Mouse (Mus musculus) kidney, postnatal 0 days (tissue): ENCODE measurements at regions not wholly inside any gene's neighbourhood (a gene's known extent, or its start where the extent isn't known, plus 50 kb on each side); places are given as distances from the start of the nearest gene placed in this dataset.

Experiments used
- ATAC-seq: fragments of 200-750 bp; cut with Nextera tagmentation; replicated peaks from 2 replicates; pipeline ENCODE4 v1.8.0; 2017; ENCODE audit warnings: low read depth, moderate number of reproducible peaks, moderate TSS enrichment, moderate library complexity; ENCODE audit not compliant: low FRiP score
- DNase-seq: peaks from one replicate; pipeline ENCODE4 v3.0.0-alpha.2; 2016; ENCODE audit warnings: low spot score
- H3K27ac ChIP-seq: fragments of 300-500 bp; sonication (generic); 2 replicates; pipeline ENCODE4 v1.5.1; 2014; ENCODE audit warnings: mild to moderate bottlenecking
- H3K27me3 ChIP-seq: fragments of 300-500 bp; sonication (generic); 2 replicates; pipeline ENCODE4 v1.6.1; 2014; ENCODE audit warnings: low read length, mixed read lengths; ENCODE audit not compliant: insufficient read depth
- H3K36me3 ChIP-seq: fragments of 300-500 bp; sonication (generic); 2 replicates; pipeline ENCODE4 v1.6.1; 2014; ENCODE audit warnings: low read length, mixed read lengths; ENCODE audit not compliant: insufficient read depth
- H3K4me1 ChIP-seq: fragments of 300-500 bp; sonication (generic); replicated peaks from 2 replicates; pipeline ENCODE4 v1.6.1; 2014; ENCODE audit warnings: antibody characterized with exemption, low read length, mixed read lengths; ENCODE audit not compliant: insufficient read depth
- H3K4me2 ChIP-seq: fragments of 300-500 bp; sonication (generic); 2 replicates; pipeline ENCODE4 v1.6.1; 2014; ENCODE audit warnings: mild to moderate bottlenecking, low read length, moderate library complexity, mixed read lengths
- H3K4me3 ChIP-seq: fragments of 300-500 bp; sonication (generic); replicated peaks from 2 replicates; pipeline ENCODE4 v1.5.1; 2014; ENCODE audit warnings: low read depth, low read length
- H3K9ac ChIP-seq: fragments of 300-500 bp; sonication (generic); 2 replicates; pipeline ENCODE4 v1.6.1; 2014; ENCODE audit warnings: low read depth, low read length
- H3K9me3 ChIP-seq: fragments of 300-500 bp; sonication (generic); replicated peaks from 2 replicates; pipeline ENCODE4 v1.6.1; 2016; ENCODE audit warnings: low read length, inconsistent platforms, mixed read lengths
- CTCF ChIP-seq: IDR thresholded peaks from 2 replicates; pipeline ENCODE4 v1.5.1; 2016; ENCODE audit warnings: antibody characterized with exemption, low read depth, mild to moderate bottlenecking, moderate library complexity
- WGBS: fragments of 180-500 bp; shearing (Covaris S2); extraction: QIAGEN DNeasy Blood & Tissue Kit; methylation state at CpG from one replicate; pipeline ENCODE4 v1.1.7; 2014; 5-methylcytosine and 5-hydroxymethylcytosine counted together

DNA sequence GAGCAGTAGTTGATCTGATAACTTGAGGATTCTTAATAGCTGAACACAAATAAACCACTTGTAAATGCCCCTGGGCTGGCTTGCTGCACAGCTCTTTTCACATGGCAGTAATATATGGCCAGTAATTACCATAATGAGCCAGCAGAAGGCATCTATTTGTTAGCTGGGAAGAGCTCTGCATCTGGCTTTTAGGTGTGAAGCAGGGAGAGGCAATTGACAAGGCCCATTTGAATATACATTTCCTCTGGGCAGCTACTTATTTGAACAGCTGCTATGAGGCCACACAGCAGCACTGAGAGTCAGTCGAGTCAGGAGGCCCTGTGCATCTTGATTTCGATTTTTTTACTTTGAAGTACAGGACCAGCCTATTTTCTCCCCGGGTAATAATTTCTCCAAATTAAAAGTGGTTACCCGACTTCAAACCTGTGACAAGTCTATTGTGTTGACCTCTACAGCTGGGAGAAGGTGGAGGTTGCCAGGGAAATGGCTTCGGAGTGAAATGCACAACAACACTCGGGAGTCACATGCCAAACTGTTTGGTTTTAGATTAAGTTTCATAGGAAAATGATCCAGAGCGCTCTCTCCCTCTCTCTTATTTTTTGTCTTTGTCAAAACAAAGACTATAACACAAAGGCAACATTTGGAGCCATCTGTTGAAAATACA is 114.5 kb downstream of the Sem1 start:
- no peak overlapping the region for H3K4me2 ChIP-seq
- H3K4me3 ChIP-seq, result no peak overlapping the region
- H3K36me3 ChIP-seq, result no peaks in the 10 kb centered on the region
- peak; percentile 31; the same call in 1 of the 2 replicates for TF ChIP-seq CTCF
- 15% methylated on average over 7 of the region's 7 CpGs for WGBS
- no peaks in the 10 kb centered on the region for H3K9me3 ChIP-seq
- peak; percentile 44 for DNase-seq
- H3K27me3 ChIP-seq, result no peaks in the 10 kb centered on the region
- H3K27ac ChIP-seq, result no peak overlapping the region
- no peak for ATAC-seq
- no peaks in the 10 kb centered on the region for H3K4me1 ChIP-seq
- H3K9ac ChIP-seq, result no peak overlapping the region

DNA sequence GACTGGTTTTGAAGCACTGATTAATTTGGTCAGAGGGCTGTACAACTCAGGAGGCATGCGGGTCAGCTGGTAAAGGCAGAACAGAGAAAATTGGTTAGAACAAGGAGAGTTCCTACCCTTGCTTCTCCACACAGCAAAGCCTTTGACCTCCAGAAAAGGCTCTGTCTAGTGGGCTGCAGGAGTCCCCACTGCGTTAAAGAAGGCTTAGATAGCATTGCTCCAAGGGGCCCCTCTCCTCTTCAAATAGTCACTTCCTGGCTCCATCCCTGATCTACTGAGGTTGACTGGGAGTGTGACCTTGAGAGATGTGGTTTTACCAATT is 118.6 kb downstream of the Sem1 start:
- 32% methylated on average over 2 of the region's 2 CpGs for WGBS
- no peak for ATAC-seq
- Histone ChIP-seq H3K36me3 (no peaks in the 10 kb centered on the region), H3K9ac (no peak overlapping the region), H3K9me3 (no peaks in the 10 kb centered on the region), H3K4me2 (no peak overlapping the region), H3K27me3 (no peaks in the 10 kb centered on the region), H3K4me1 (no peaks in the 10 kb centered on the region), H3K4me3 (no peak overlapping the region), H3K27ac (no peak overlapping the region)
- TF ChIP-seq CTCF, result no peak
- no peak for DNase-seq

DNA sequence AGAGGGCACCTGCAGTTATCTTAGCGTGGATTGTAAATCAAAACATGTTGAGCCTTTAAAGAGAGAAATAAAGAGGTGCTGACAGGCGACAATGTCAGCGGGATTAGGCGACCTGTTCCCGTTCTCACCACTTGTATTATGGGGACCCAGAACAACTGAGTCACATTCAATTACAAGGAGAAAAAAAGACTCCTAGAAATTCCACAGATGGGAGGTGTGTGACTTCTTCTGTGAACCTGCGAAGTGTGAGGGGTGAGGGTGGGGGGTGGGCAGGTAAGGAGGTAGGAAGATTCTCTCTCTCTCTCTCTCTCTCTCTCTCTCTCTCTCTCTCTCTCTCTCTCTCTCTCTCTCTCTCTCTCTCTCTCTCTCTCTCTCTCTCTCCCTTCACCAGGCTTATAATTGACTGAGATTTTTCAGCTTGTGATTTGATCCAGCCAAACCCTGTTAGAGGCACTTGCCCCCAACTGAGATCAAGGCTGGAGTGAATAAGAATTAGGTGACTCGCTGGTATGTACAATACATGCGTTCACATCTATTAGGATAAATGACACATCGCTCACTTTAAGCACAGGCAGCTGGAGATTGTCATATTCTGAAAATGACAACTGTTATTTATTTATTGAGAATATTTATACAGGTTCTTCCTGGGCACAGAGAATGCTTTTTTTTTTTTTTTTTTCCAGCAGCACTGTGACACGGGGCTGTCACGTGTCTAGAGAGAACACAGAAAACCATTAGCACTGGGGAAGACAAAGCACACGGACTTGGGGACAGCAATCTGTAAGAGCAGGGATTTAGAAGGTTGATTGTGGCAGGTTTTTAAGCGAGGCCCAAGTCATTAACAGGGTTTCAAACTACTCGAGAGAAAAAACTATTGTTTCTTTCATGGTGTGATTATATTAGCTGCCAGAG is 119.2 kb downstream of the Sem1 start:
- Histone ChIP-seq H3K27me3 (no peaks in the 10 kb centered on the region), H3K9ac (no peak overlapping the region), H3K36me3 (no peaks in the 10 kb centered on the region), H3K4me1 (no peaks in the 10 kb centered on the region), H3K4me2 (no peak overlapping the region), H3K9me3 (no peaks in the 10 kb centered on the region), H3K4me3 (no peak overlapping the region), H3K27ac (no peak overlapping the region)
- DNase-seq (no peak), ATAC-seq (no peak)
- 34% methylated on average over 14 of the region's 14 CpGs for WGBS
- no peak for TF ChIP-seq CTCF

DNA sequence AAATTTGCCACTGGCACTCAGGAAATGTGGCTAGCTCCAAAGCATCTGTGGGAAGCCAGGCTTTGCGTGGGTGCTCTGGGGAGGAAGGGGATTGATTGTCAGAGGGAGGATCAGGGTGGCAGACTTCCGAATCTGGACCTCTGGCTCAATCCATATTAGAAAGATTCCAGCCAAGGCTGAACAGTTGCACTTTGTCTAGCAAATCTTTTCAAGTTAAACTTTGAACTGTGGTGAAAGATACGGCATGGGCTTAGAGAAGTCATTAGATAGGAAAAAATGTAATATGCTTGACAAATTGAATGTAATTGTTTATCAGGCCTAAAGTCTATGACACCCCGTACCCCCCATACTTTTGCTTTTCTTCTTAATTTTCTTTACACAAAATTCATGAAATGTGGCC is 120.7 kb downstream of the Sem1 start:
- no peak for DNase-seq
- TF ChIP-seq CTCF, result no peak
- WGBS, result 39% methylated on average over 4 of the region's 4 CpGs

DNA sequence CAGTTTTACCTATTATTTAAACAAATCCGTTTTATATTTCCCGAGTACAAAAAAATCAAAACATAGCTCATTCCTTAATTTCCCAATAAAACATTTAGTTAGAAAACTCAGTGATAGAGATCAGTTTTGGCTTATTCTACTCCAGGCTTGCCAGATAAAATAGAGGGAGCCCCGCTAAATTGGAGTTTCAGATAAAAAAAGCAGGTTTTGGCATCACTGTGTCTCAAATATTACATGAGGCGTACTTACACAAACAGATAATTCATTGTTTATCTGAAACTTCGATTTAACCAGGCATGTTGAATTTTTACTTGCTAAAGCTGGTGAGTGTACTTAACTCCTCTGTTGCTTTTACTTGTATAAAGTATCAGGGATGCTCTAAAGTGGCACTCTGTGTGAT is 121.5 kb downstream of the Sem1 start:
- no peak overlapping the region for H3K4me3 ChIP-seq
- no peak overlapping the region for H3K27ac ChIP-seq
- TF ChIP-seq CTCF, result no peak
- H3K27me3 ChIP-seq, result no peaks in the 10 kb centered on the region
- no peak overlapping the region for H3K9ac ChIP-seq
- no peaks in the 10 kb centered on the region for H3K4me1 ChIP-seq
- H3K36me3 ChIP-seq, result no peaks in the 10 kb centered on the region
- WGBS, result 61% methylated on average over 5 of the region's 5 CpGs
- DNase-seq (no peak), ATAC-seq (no peak)
- H3K4me2 ChIP-seq, result no peak overlapping the region
- no peaks in the 10 kb centered on the region for H3K9me3 ChIP-seq

More for the DNA sequence above, 120.7 kb downstream of the Sem1 start:
- Histone ChIP-seq H3K36me3 (no peaks in the 10 kb centered on the region), H3K9me3 (no peaks in the 10 kb centered on the region), H3K4me3 (no peak overlapping the region), H3K4me2 (no peak overlapping the region), H3K27ac (no peak overlapping the region), H3K27me3 (no peaks in the 10 kb centered on the region), H3K4me1 (no peaks in the 10 kb centered on the region), H3K9ac (no peak overlapping the region)
- no peak for ATAC-seq

DNA sequence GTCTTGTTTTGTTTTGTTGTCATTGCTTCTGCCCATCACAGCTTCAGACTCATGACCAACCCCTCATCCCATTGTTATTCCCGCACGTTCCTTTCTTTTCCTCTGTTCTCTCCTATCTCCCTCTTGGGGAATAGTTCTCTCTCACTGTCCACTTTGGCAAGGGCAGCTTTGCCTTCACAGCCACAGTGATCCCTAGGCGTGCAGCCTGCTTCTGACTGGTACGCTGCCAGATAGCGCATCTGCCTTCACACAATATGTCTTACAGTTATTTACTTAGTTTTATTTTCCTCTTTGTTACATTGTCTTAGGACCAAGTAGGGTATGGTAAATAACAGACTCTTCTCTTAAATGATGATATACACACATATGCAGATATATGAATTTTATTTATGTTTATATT is 122.9 kb downstream of the Sem1 start:
- no peak overlapping the region for H3K4me3 ChIP-seq
- TF ChIP-seq CTCF, result no peak
- H3K9ac ChIP-seq, result no peak overlapping the region
- H3K27ac ChIP-seq, result no peak overlapping the region
- ATAC-seq (no peak), DNase-seq (no peak)
- no peaks in the 10 kb centered on the region for H3K36me3 ChIP-seq
- 83% methylated on average over 5 of the region's 5 CpGs for WGBS
- H3K4me1 ChIP-seq, result no peaks in the 10 kb centered on the region
- no peak overlapping the region for H3K4me2 ChIP-seq
- no peaks in the 10 kb centered on the region for H3K27me3 ChIP-seq
- no peaks in the 10 kb centered on the region for H3K9me3 ChIP-seq
